Mouse (Mus musculus): Measurements from ENCODE around the gene Kcnj15. TPM values are rescaled to one million over a fixed set of nuclear protein-coding genes. Genes with fewer than 3 reads are reported as not detected.

Kcnj15 gene
- polyA plus RNA-seq, 1 experiment from 2014 or later, result 0.08 TPM

GRCm38 (mm10) chr16:95283369-95283768 lies 26.0 kb downstream of the Kcnj15 start:
- H3K27ac ChIP-seq (replicated peaks), result no peak overlapping the region
- H3K27me3 ChIP-seq, result no peaks in the 10 kb centered on the region
- H3K4me2 ChIP-seq, result no peak overlapping the region
- H3K9me3 ChIP-seq, result no peaks in the 10 kb centered on the region
- no peak for ATAC-seq (ENCODE audit: low read depth)
- 86% methylated on average over 10 of the region's 10 CpGs for WGBS
- H3K4me1 ChIP-seq (replicated peaks), result no peaks in the 10 kb centered on the region
- H3K36me3 ChIP-seq, result no peaks in the 10 kb centered on the region
- H3K4me3 ChIP-seq, result no peak overlapping the region
- no peak overlapping the region for H3K9ac ChIP-seq

- H3K4me1 ChIP-seq (replicated peaks), result no peaks in the 10 kb centered on the region
- 80% methylated on average over 12 of the region's 12 CpGs for WGBS
- no peak overlapping the region for H3K4me3 ChIP-seq
- H3K9me3 ChIP-seq, result no peaks in the 10 kb centered on the region
- no peaks in the 10 kb centered on the region for H3K36me3 ChIP-seq
- H3K27me3 ChIP-seq, result no peaks in the 10 kb centered on the region
- H3K27ac ChIP-seq (replicated peaks), result no peak overlapping the region
- no peak overlapping the region for H3K4me2 ChIP-seq
- H3K9ac ChIP-seq, result no peak overlapping the region
- ATAC-seq (ENCODE audit: low read depth), result no peak
These were observed 26.8 kb downstream of the Kcnj15 start for GRCm38 (mm10) chr16:95284085-95284727.

- Histone ChIP-seq H3K27me3 (no peaks in the 10 kb centered on the region), H3K9me3 (no peaks in the 10 kb centered on the region), H3K9ac (no peak overlapping the region), H3K4me3 (no peak overlapping the region), H3K4me2 (no peak overlapping the region), H3K4me1 (replicated peaks) (no peaks in the 10 kb centered on the region), H3K27ac (replicated peaks) (no peak overlapping the region), H3K36me3 (no peaks in the 10 kb centered on the region)
- 90% methylated on average over 4 of the region's 4 CpGs for WGBS
- no peak for ATAC-seq (ENCODE audit: low read depth)
These were observed 27.7 kb downstream of the Kcnj15 start for GRCm38 (mm10) chr16:95285043-95285442.

- H3K9ac ChIP-seq, result no peak overlapping the region
- no peaks in the 10 kb centered on the region for H3K4me1 ChIP-seq (replicated peaks)
- H3K4me3 ChIP-seq, result no peak overlapping the region
- WGBS, result 88% methylated on average over 4 of the region's 4 CpGs
- H3K36me3 ChIP-seq, result no peaks in the 10 kb centered on the region
- H3K27me3 ChIP-seq, result no peaks in the 10 kb centered on the region
- H3K4me2 ChIP-seq, result no peak overlapping the region
- ATAC-seq (ENCODE audit: low read depth), result no peak
- H3K9me3 ChIP-seq, result no peaks in the 10 kb centered on the region
- H3K27ac ChIP-seq (replicated peaks), result no peak overlapping the region
These were observed 28.4 kb downstream of the Kcnj15 start for GRCm38 (mm10) chr16:95285767-95286166.

- Histone ChIP-seq H3K4me1 (replicated peaks) (no peaks in the 10 kb centered on the region), H3K9me3 (no peaks in the 10 kb centered on the region), H3K36me3 (no peaks in the 10 kb centered on the region), H3K9ac (no peak overlapping the region), H3K27me3 (no peaks in the 10 kb centered on the region), H3K27ac (replicated peaks) (no peak overlapping the region), H3K4me3 (no peak overlapping the region), H3K4me2 (no peak overlapping the region)
- ATAC-seq (ENCODE audit: low read depth), result no peak
- WGBS, result 90% methylated on average over 2 of the region's 2 CpGs
These were observed 30.3 kb downstream of the Kcnj15 start for GRCm38 (mm10) chr16:95287656-95288055.

GRCm38 (mm10) chr16:95289375-95289774 lies 32.0 kb downstream of the Kcnj15 start:
- Histone ChIP-seq H3K4me1 (replicated peaks) (no peaks in the 10 kb centered on the region; the same call in 1 of the 2 replicates), H3K4me2 (no peak overlapping the region), H3K36me3 (no peaks in the 10 kb centered on the region), H3K9ac (no peak overlapping the region), H3K27ac (replicated peaks) (no peak overlapping the region), H3K9me3 (no peaks in the 10 kb centered on the region; the same call in 1 of the 2 replicates), H3K4me3 (no peak overlapping the region), H3K27me3 (no peaks in the 10 kb centered on the region)
- no peak for ATAC-seq (ENCODE audit: low read depth)
- 79% methylated on average over 3 of the region's 3 CpGs for WGBS

GRCm38 (mm10) chr16:95291450-95292101 lies 34.2 kb downstream of the Kcnj15 start:
- Histone ChIP-seq H3K9ac (no peak overlapping the region), H3K4me2 (no peak overlapping the region), H3K36me3 (no peaks in the 10 kb centered on the region), H3K4me1 (replicated peaks) (no peaks in the 10 kb centered on the region; the same call in 1 of the 2 replicates), H3K27ac (replicated peaks) (no peak overlapping the region), H3K9me3 (no peaks in the 10 kb centered on the region; the same call in 1 of the 2 replicates), H3K4me3 (no peak overlapping the region), H3K27me3 (no peaks in the 10 kb centered on the region)
- no peak for ATAC-seq (ENCODE audit: low read depth)
- 81% methylated on average over 10 of the region's 10 CpGs for WGBS

GRCm38 (mm10) chr16:95292843-95293505 lies 35.6 kb downstream of the Kcnj15 start:
- H3K27me3 ChIP-seq, result no peaks in the 10 kb centered on the region
- H3K36me3 ChIP-seq, result no peaks in the 10 kb centered on the region
- H3K9ac ChIP-seq, result no peak overlapping the region
- H3K4me2 ChIP-seq, result no peak overlapping the region
- 72% methylated on average over 14 of the region's 14 CpGs for WGBS
- H3K9me3 ChIP-seq, result no peaks in the 10 kb centered on the region; the same call in 1 of the 2 replicates
- H3K4me1 ChIP-seq (replicated peaks), result no peaks in the 10 kb centered on the region; the same call in 1 of the 2 replicates
- no peak overlapping the region for H3K27ac ChIP-seq (replicated peaks)
- ATAC-seq (ENCODE audit: low read depth), result no peak
- no peak overlapping the region for H3K4me3 ChIP-seq

- Histone ChIP-seq H3K9me3 (no peaks in the 10 kb centered on the region; the same call in 1 of the 2 replicates), H3K4me2 (no peak overlapping the region), H3K36me3 (no peaks in the 10 kb centered on the region), H3K4me3 (no peak overlapping the region), H3K27ac (replicated peaks) (no peak overlapping the region), H3K4me1 (replicated peaks) (no peaks in the 10 kb centered on the region; the same call in 1 of the 2 replicates), H3K27me3 (no peaks in the 10 kb centered on the region), H3K9ac (no peak overlapping the region)
- 73% methylated on average over 3 of the region's 3 CpGs for WGBS
- ATAC-seq (ENCODE audit: low read depth), result no peak
These were observed 40.3 kb downstream of the Kcnj15 start for GRCm38 (mm10) chr16:95297651-95298050.

GRCm38 (mm10) chr16:95301667-95302066 lies 44.3 kb downstream of the Kcnj15 start:
- H3K4me3 ChIP-seq, result no peak overlapping the region
- no peak overlapping the region for H3K27ac ChIP-seq (replicated peaks)
- H3K36me3 ChIP-seq, result no peaks in the 10 kb centered on the region
- no peak for ATAC-seq (ENCODE audit: low read depth)
- H3K4me2 ChIP-seq, result no peak overlapping the region
- 91% methylated on average over 3 of the region's 3 CpGs for whole genome bisulfite sequencing
- H3K4me1 ChIP-seq (replicated peaks), result no peaks in the 10 kb centered on the region
- H3K9me3 ChIP-seq, result no peaks in the 10 kb centered on the region
- no peak overlapping the region for H3K9ac ChIP-seq
- H3K27me3 ChIP-seq, result no peaks in the 10 kb centered on the region

- H3K9ac ChIP-seq, result no peak overlapping the region
- no peaks in the 10 kb centered on the region for H3K4me1 ChIP-seq (replicated peaks)
- no peak for ATAC-seq (ENCODE audit: low read depth)
- H3K9me3 ChIP-seq, result no peaks in the 10 kb centered on the region
- no peak overlapping the region for H3K27ac ChIP-seq (replicated peaks)
- WGBS, result 72% methylated on average over 9 of the region's 9 CpGs
- no peak overlapping the region for H3K4me2 ChIP-seq
- no peaks in the 10 kb centered on the region for H3K36me3 ChIP-seq
- H3K27me3 ChIP-seq, result no peaks in the 10 kb centered on the region
- H3K4me3 ChIP-seq, result no peak overlapping the region
These were observed 46.3 kb downstream of the Kcnj15 start for GRCm38 (mm10) chr16:95303676-95304075.

GRCm38 (mm10) chr16:95307823-95308360 lies 50.5 kb downstream of the Kcnj15 start:
- Histone ChIP-seq H3K9ac (no peak overlapping the region), H3K36me3 (no peaks in the 10 kb centered on the region), H3K9me3 (no peaks in the 10 kb centered on the region), H3K4me3 (no peak overlapping the region), H3K27me3 (no peaks in the 10 kb centered on the region), H3K4me2 (no peak overlapping the region), H3K4me1 (replicated peaks) (no peaks in the 10 kb centered on the region), H3K27ac (replicated peaks) (no peak overlapping the region)
- no peak for ATAC-seq (ENCODE audit: low read depth)
- 87% methylated on average over 3 of the region's 3 CpGs for WGBS
